Mouse (Mus musculus): ENCODE measurements around the gene Sv2b. TPM values are rescaled to one million over a fixed set of nuclear protein-coding genes. Genes with fewer than 3 reads are reported as not detected.

Sv2b gene
- polyA plus RNA-seq, 1 experiment from 2014 or later, result 7.4 TPM

DNA sequence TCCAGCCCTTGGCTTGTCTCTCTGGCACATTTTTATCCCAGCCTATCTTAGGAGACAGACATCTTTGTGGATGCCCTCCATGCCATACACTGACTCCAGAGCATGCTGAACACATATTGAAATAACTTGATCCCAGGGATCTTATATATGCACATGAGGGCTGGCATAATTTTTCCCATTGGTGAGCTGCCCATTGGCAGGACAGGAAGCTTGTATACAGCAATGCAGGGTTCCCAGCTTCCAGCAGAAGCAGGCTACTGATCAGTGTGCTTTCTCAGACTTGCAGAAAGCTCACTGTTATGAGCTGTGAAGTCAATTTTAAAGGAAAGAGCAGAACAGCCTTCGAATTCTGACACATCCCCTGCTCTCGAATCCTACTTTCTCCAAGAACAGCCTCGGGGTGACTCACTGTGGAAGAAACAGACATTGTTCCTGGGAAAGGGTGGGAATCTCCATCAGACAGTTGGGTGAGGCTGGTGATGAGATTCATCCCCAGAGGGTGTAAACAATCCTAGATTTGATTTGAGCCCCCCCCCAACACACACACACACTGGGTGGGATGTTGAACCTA, 26.9 kb downstream of the Sv2b start:
- H3K27ac ChIP-seq (ENCODE audit: low read length), result no peak overlapping the region
- 0 out of 2 replicates have a peak, but pooled peaks cover 5% of the 10 kb centered on the region for H3K4me1 ChIP-seq (ENCODE audit: control insufficient read depth, insufficient read depth, low read length)
- H3K9me3 ChIP-seq (ENCODE audit: control insufficient read depth, low read depth, low read length), result no peaks in the 10 kb centered on the region
- 77% methylated on average over 3 of the region's 3 CpGs for WGBS
- ATAC-seq (ENCODE audit: insufficient number of reproducible peaks, insufficient read depth, low FRiP score, low read depth), result no peak
- no peaks in the 10 kb centered on the region for H3K27me3 ChIP-seq (ENCODE audit: control insufficient read depth, insufficient read depth, low read length)
- no peak overlapping the region for H3K9ac ChIP-seq (replicated peaks; ENCODE audit: low read depth, low read length)
- no peaks in the 10 kb centered on the region for H3K36me3 ChIP-seq (ENCODE audit: control insufficient read depth, insufficient read depth, low read length)
- H3K4me3 ChIP-seq (ENCODE audit: low read depth, low read length), result no peak overlapping the region
- H3K4me2 ChIP-seq (replicated peaks; ENCODE audit: low read depth, low read length), result no peak overlapping the region

DNA sequence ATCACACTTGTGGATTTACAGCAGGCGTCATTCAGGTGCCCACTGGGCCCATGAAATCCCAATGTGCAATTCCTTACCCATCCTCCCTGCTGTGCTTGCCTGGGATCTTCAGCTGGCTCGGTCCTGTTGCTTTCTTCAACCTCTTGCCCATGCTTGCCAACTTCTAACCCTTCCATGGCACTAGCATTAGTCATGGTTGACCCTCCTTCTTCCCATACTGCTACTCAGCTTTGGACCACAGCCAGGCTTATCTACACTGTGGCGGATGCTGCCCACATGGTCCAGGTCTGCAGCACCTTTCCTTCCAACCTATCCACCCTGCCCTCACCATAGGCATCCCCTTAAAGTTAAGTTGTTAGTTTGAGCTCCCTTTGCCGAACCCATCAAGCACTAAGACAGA, 28.0 kb downstream of the Sv2b start:
- Histone ChIP-seq H3K9me3 (ENCODE audit: control insufficient read depth, low read depth, low read length) (no peaks in the 10 kb centered on the region), H3K36me3 (ENCODE audit: control insufficient read depth, insufficient read depth, low read length) (no peaks in the 10 kb centered on the region), H3K9ac (replicated peaks; ENCODE audit: low read depth, low read length) (no peak overlapping the region), H3K4me2 (replicated peaks; ENCODE audit: low read depth, low read length) (no peak overlapping the region), H3K27ac (ENCODE audit: low read length) (no peak overlapping the region), H3K4me3 (ENCODE audit: low read depth, low read length) (no peak overlapping the region), H3K4me1 (ENCODE audit: control insufficient read depth, insufficient read depth, low read length) (0 out of 2 replicates have a peak, but pooled peaks cover 5% of the 10 kb centered on the region), H3K27me3 (ENCODE audit: control insufficient read depth, insufficient read depth, low read length) (no peaks in the 10 kb centered on the region)
- no peak for ATAC-seq (ENCODE audit: insufficient number of reproducible peaks, insufficient read depth, low FRiP score, low read depth)
- 87% methylated on average over 4 of the region's 4 CpGs for WGBS

DNA sequence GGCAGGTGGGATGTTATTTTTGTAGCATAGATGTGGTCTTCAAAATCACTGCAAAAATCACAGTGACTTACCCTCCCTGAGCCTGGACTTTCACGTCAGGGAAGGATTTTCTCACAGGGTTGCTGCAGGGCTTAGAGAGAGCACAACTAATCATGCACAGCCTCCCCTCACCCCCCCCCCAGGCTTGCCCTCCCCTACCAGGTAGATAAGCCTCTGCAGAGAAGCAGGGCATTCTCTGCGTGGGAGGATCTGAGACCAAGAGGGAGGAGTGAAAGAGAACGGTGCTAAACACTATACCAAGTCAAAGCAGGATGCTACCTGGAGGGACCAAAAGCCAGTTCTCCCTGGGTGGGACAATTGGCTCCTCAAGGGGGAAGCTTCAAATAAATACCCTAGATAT, 31.2 kb downstream of the Sv2b start:
- Histone ChIP-seq H3K27me3 (ENCODE audit: control insufficient read depth, insufficient read depth, low read length) (no peaks in the 10 kb centered on the region), H3K9me3 (ENCODE audit: control insufficient read depth, low read depth, low read length) (no peaks in the 10 kb centered on the region), H3K4me3 (ENCODE audit: low read depth, low read length) (no peak overlapping the region), H3K36me3 (ENCODE audit: control insufficient read depth, insufficient read depth, low read length) (no peaks in the 10 kb centered on the region), H3K9ac (replicated peaks; ENCODE audit: low read depth, low read length) (no peak overlapping the region), H3K4me1 (ENCODE audit: control insufficient read depth, insufficient read depth, low read length) (0 out of 2 replicates have a peak, but pooled peaks cover 5% of the 10 kb centered on the region), H3K27ac (ENCODE audit: low read length) (no peak overlapping the region), H3K4me2 (replicated peaks; ENCODE audit: low read depth, low read length) (no peak overlapping the region)
- ATAC-seq (ENCODE audit: insufficient number of reproducible peaks, insufficient read depth, low FRiP score, low read depth), result no peak
- 11% methylated on average over 3 of the region's 3 CpGs for WGBS

DNA sequence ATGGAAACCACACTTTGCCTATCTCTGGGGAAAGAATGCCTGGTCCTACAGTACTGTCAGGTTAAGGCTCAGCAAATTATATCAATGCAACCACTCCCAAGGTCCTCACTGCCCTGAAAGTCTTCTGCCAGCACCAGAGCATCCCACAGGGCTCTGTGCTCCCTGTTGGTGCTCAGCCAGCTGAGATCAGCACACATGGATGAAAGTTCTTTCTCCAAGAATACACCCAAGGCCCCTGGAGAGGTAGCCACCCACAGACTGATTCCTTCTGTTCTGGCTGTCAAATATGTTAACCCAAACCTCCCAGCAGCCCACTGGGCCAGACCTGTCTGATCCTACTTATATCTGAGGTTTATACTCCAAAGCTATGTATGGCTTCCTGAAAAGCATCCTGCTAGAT, 32.3 kb downstream of the Sv2b start:
- ATAC-seq (ENCODE audit: insufficient number of reproducible peaks, insufficient read depth, low FRiP score, low read depth), result no peak
- Histone ChIP-seq H3K27me3 (ENCODE audit: control insufficient read depth, insufficient read depth, low read length) (no peaks in the 10 kb centered on the region), H3K9ac (replicated peaks; ENCODE audit: low read depth, low read length) (no peak overlapping the region)

DNA sequence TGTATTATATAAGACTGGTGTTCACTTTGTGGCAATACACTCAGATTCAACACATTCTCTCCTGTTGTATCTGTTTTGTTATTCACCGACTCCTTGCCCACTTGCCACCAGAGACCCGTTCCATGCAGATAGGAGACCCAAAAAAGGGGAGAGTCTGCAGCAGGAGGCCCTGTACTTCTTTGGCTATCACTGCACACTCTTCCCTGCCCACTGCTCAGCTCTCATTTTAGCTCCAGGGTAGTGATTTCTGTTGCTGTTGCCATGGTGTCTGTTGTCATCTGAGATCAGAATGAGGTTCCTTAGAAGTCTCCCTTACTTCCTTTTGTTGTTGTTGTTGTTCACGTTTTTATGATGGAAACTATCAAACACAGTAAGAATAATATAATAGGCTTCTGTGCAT, 34.5 kb downstream of the Sv2b start:
- ATAC-seq (ENCODE audit: insufficient number of reproducible peaks, insufficient read depth, low FRiP score, low read depth), result no peak
- 78% methylated on average over 3 of the region's 3 CpGs for WGBS
- Histone ChIP-seq H3K4me1 (ENCODE audit: control insufficient read depth, insufficient read depth, low read length) (no peaks in the 10 kb centered on the region), H3K27me3 (ENCODE audit: control insufficient read depth, insufficient read depth, low read length) (no peaks in the 10 kb centered on the region), H3K9me3 (ENCODE audit: control insufficient read depth, low read depth, low read length) (no peaks in the 10 kb centered on the region), H3K36me3 (ENCODE audit: control insufficient read depth, insufficient read depth, low read length) (no peaks in the 10 kb centered on the region), H3K4me2 (replicated peaks; ENCODE audit: low read depth, low read length) (no peak overlapping the region), H3K9ac (replicated peaks; ENCODE audit: low read depth, low read length) (no peak overlapping the region), H3K4me3 (ENCODE audit: low read depth, low read length) (no peak overlapping the region), H3K27ac (ENCODE audit: low read length) (no peak overlapping the region)

More for the DNA sequence above, 32.3 kb downstream of the Sv2b start:
- H3K36me3 ChIP-seq (ENCODE audit: control insufficient read depth, insufficient read depth, low read length), result no peaks in the 10 kb centered on the region
- no peak overlapping the region for H3K4me3 ChIP-seq (ENCODE audit: low read depth, low read length)
- H3K4me1 ChIP-seq (ENCODE audit: control insufficient read depth, insufficient read depth, low read length), result 0 out of 2 replicates have a peak, but pooled peaks cover 5% of the 10 kb centered on the region
- no peak overlapping the region for H3K4me2 ChIP-seq (replicated peaks; ENCODE audit: low read depth, low read length)
- H3K9me3 ChIP-seq (ENCODE audit: control insufficient read depth, low read depth, low read length), result no peaks in the 10 kb centered on the region
- no peak overlapping the region for H3K27ac ChIP-seq (ENCODE audit: low read length)

DNA sequence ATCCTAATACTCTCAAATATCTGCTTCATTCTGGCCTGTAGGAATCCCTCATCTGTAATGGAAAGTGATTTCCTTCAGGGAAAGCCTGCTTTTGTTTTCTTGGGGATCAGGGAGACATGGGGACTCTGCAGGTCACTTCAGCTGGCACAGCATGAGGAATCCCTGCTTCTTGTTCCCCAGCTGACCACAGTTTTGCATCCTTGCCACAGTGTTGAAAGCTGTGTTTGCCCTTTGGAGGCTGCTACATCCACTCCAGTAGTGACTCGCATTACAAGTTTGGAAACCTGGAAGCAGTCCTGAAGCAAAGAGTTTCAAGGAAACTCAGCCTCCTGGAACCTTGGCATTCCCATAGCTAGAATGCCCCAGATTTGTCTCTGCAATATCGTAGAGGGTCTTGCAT, 35.4 kb downstream of the Sv2b start:
- H3K4me1 ChIP-seq (ENCODE audit: control insufficient read depth, insufficient read depth, low read length), result no peaks in the 10 kb centered on the region
- H3K9me3 ChIP-seq (ENCODE audit: control insufficient read depth, low read depth, low read length), result no peaks in the 10 kb centered on the region
- H3K9ac ChIP-seq (replicated peaks; ENCODE audit: low read depth, low read length), result no peak overlapping the region
- H3K36me3 ChIP-seq (ENCODE audit: control insufficient read depth, insufficient read depth, low read length), result no peaks in the 10 kb centered on the region
- ATAC-seq (ENCODE audit: insufficient number of reproducible peaks, insufficient read depth, low FRiP score, low read depth), result no peak
- no peak overlapping the region for H3K27ac ChIP-seq (ENCODE audit: low read length)
- H3K27me3 ChIP-seq (ENCODE audit: control insufficient read depth, insufficient read depth, low read length), result no peaks in the 10 kb centered on the region
- no peak overlapping the region for H3K4me2 ChIP-seq (replicated peaks; ENCODE audit: low read depth, low read length)
- H3K4me3 ChIP-seq (ENCODE audit: low read depth, low read length), result no peak overlapping the region
- 68% methylated on average over 2 of the region's 2 CpGs for WGBS

DNA sequence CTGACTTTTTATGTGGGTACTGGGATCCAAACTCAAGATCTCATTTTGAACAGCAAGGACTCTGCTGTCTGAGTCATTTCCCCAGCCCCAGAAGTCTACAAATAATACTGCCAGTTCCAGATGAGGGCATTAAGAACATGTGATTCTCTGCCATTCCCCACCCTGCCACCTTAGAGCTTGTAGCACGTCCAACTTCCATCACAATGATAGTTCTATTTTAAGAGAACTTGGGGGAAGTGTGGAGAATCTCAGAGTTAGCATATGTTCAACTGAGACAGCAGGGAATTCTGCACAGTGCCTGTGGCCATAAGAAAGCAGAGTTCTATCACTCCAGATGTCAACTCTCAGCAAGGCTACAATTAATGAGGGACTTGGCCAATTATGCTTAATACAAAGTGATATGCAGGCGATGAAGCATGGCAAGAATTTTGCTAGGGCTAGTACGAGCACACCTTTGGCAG, 37.1 kb downstream of the Sv2b start:
- H3K4me2 ChIP-seq (replicated peaks; ENCODE audit: low read depth, low read length), result no peak overlapping the region
- no peak for ATAC-seq (ENCODE audit: insufficient number of reproducible peaks, insufficient read depth, low FRiP score, low read depth)
- no peaks in the 10 kb centered on the region for H3K4me1 ChIP-seq (ENCODE audit: control insufficient read depth, insufficient read depth, low read length)
- H3K27ac ChIP-seq (ENCODE audit: low read length), result no peak overlapping the region
- H3K9me3 ChIP-seq (ENCODE audit: control insufficient read depth, low read depth, low read length), result no peaks in the 10 kb centered on the region
- no peaks in the 10 kb centered on the region for H3K27me3 ChIP-seq (ENCODE audit: control insufficient read depth, insufficient read depth, low read length)
- WGBS, result 70% methylated on average over 3 of the region's 3 CpGs
- H3K4me3 ChIP-seq (ENCODE audit: low read depth, low read length), result no peak overlapping the region
- no peak overlapping the region for H3K9ac ChIP-seq (replicated peaks; ENCODE audit: low read depth, low read length)
- no peaks in the 10 kb centered on the region for H3K36me3 ChIP-seq (ENCODE audit: control insufficient read depth, insufficient read depth, low read length)

DNA sequence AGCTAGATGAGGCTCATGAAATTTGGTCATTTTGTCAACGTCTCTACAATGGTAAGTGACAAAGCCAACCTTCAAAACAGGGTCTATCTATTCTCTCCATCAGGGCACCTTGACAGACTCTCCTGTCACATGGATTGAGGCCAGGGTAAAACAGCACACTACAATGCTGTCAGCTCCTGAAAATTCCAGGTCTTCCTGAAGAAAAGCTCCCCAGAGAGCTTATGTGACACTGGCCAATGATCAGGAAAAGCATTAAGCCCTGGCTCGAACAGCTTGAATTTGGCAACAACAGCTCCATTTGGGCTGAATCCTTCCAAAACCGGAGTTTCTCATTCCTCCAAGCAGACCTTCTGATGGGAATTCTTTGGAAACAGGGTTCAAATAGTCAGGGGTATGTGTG, 37.8 kb downstream of the Sv2b start:
- Histone ChIP-seq H3K27ac (ENCODE audit: low read length) (no peak overlapping the region), H3K4me2 (replicated peaks; ENCODE audit: low read depth, low read length) (no peak overlapping the region), H3K9me3 (ENCODE audit: control insufficient read depth, low read depth, low read length) (no peaks in the 10 kb centered on the region), H3K4me1 (ENCODE audit: control insufficient read depth, insufficient read depth, low read length) (no peaks in the 10 kb centered on the region), H3K4me3 (ENCODE audit: low read depth, low read length) (no peak overlapping the region), H3K36me3 (ENCODE audit: control insufficient read depth, insufficient read depth, low read length) (no peaks in the 10 kb centered on the region), H3K9ac (replicated peaks; ENCODE audit: low read depth, low read length) (no peak overlapping the region), H3K27me3 (ENCODE audit: control insufficient read depth, insufficient read depth, low read length) (no peaks in the 10 kb centered on the region)
- 79% methylated on average over 3 of the region's 3 CpGs for WGBS
- ATAC-seq (ENCODE audit: insufficient number of reproducible peaks, insufficient read depth, low FRiP score, low read depth), result no peak

DNA sequence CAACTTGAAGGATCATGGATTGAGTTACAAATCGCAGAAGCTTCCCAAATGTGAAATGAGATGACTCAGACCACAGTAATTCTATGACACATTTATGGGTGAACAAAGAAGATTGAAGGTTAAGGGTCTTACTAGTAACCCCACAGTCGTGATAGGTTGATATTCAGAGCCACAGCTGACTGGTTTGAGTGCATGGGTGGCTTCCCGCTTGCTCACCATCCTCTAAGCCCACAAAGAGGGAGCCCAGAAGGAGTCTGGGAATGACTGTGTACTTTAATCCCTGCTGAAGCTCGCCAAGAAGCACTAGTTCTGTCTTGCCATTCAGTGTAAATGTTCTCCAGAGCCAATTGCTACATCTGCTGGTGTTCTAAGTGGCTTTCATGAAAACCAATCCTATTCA, 41.8 kb downstream of the Sv2b start:
- no peaks in the 10 kb centered on the region for H3K27me3 ChIP-seq (ENCODE audit: control insufficient read depth, insufficient read depth, low read length)
- H3K4me1 ChIP-seq (ENCODE audit: control insufficient read depth, insufficient read depth, low read length), result no peaks in the 10 kb centered on the region
- ATAC-seq (ENCODE audit: insufficient number of reproducible peaks, insufficient read depth, low FRiP score, low read depth), result no peak
- H3K9ac ChIP-seq (replicated peaks; ENCODE audit: low read depth, low read length), result no peak overlapping the region
- WGBS, result 79% methylated on average over 4 of the region's 4 CpGs
- no peaks in the 10 kb centered on the region for H3K9me3 ChIP-seq (ENCODE audit: control insufficient read depth, low read depth, low read length)
- no peak overlapping the region for H3K4me2 ChIP-seq (replicated peaks; ENCODE audit: low read depth, low read length)
- H3K4me3 ChIP-seq (ENCODE audit: low read depth, low read length), result no peak overlapping the region
- H3K27ac ChIP-seq (ENCODE audit: low read length), result no peak overlapping the region
- no peaks in the 10 kb centered on the region for H3K36me3 ChIP-seq (ENCODE audit: control insufficient read depth, insufficient read depth, low read length)

Data from stomach, embryonic 14.5 days (tissue).